Mouse (Mus musculus) cerebellum, adult 2 months (tissue): ENCODE measurements at regions not wholly inside any gene's neighbourhood (a gene's known extent, or its start where the extent isn't known, plus 50 kb on each side); places are given as distances from the start of the nearest gene placed in this dataset.
A peak's percentile ranks its signal among the peaks of the same experiment; 100 is the strongest.

Experiments
- DNase-seq, 2 experiments: peaks; one replicate each; pipeline ENCODE4 v3.0.0; 2021
- H3K27ac ChIP-seq: fragments of 200-500 bp; 2 replicates; pipeline ENCODE4 v1.5.1; 2012; ENCODE audit warnings: low read length, control low read depth, inconsistent platforms; ENCODE audit not compliant: insufficient read depth
- H3K27me3 ChIP-seq: fragments of 200-500 bp; 2 replicates; pipeline ENCODE4 v1.6.1; 2012; ENCODE audit warnings: inconsistent platforms, mild to moderate bottlenecking, low read length, moderate library complexity; ENCODE audit not compliant: control insufficient read depth, insufficient read depth
- H3K4me1 ChIP-seq: fragments of 200-500 bp; 2 replicates; pipeline ENCODE4 v1.6.1; 2011; ENCODE audit warnings: low read length; ENCODE audit not compliant: control insufficient read depth, insufficient read depth
- H3K4me3 ChIP-seq: fragments of 200-500 bp; replicated peaks from 2 replicates; pipeline ENCODE3; 2011; ENCODE audit warnings: mild to moderate bottlenecking, low read depth, low read length, control low read depth; ENCODE audit not compliant: insufficient read depth
- CTCF ChIP-seq: fragments of 200-500 bp; IDR thresholded peaks from 2 replicates; pipeline ENCODE4 v1.5.1; 2011; ENCODE audit warnings: low read depth, mild to moderate bottlenecking, control low read depth, low read length, moderate library complexity, borderline replicate concordance; ENCODE audit not compliant: insufficient read depth
- POLR2A ChIP-seq: fragments of 200-500 bp; IDR thresholded peaks from 2 replicates; pipeline ENCODE4 v1.6.1; 2011; ENCODE audit warnings: low read length, control low read depth, borderline replicate concordance; ENCODE audit not compliant: insufficient read depth
- WGBS: fragments of 180-500 bp; shearing (Covaris S2); methylation state at CpG from one replicate; pipeline ENCODE4 v1.1.7; 2018; 5-methylcytosine and 5-hydroxymethylcytosine counted together

DNA sequence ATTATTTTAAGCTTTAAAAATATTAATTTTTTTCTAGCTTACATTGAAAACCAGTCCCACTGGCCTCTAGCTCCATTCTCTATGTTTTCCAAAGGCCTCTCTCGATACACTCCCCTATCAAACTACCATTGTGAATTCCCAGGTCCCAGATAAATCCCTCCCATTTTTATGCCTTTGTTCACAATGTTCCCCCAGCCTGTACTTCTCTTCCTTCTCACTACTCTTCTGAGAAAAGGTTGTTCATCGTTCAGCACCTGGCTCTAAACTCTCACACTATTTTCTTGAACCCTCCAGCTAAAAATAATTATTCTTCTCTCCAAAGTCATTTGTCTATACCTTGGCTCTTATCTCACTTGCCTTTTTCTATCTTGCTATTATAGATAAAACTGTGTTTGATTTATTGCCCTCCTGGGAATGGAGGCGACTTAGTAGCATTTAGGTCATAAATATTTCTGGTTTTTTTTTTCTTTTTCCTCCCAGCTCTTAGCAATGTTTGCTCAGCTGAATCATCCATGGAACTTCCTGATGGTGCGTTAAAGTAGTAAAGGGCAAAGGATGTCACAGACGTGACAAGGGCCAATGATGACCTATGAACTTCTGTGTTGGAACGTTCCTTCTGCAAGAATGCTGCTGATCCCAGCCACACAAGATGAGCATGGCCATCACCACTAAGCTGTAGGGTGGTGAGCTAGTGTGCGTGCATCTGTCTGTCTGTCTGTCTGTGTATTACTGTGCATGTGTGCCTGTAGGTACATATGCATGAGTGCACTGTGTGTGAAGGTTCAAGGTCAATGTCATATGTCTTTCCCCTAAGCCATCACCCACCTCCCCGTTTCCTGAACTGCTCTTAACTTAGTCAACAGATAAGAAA is 384.5 kb upstream of the Rgma start:
- TF ChIP-seq POLR2A (no peak), CTCF (no peak)
- no peak overlapping the region for H3K27ac ChIP-seq
- DNase-seq, result no peak
- no peaks in the 10 kb centered on the region for H3K4me1 ChIP-seq
- no peaks in the 10 kb centered on the region for H3K27me3 ChIP-seq
- H3K4me3 ChIP-seq, result no peak overlapping the region
- WGBS, result 89% methylated on average over 8 of the region's 8 CpGs

DNA sequence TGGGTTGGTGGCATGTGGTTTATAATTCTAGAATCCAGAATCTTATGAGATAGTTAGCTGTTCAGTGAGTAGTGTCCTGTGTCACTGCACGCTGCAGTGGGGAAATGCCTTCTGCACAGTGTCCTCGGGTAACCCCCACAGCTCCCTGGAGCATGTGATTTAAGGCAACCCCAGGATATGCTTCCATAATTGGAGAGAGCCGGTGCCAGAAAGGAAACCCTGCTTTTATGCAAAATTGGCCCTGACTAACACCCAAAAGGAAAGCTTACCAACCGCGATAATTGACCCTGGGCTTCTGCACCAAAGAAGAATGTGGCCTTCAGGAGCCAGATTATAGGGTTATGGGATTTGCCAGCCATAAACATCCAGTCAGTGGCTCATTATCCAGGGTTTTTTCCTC is 376.9 kb upstream of the Rgma start:
- DNase-seq, result peak in 1 of 2 experiments; percentile 2
- no peaks in the 10 kb centered on the region for H3K4me1 ChIP-seq
- WGBS, result 22% methylated on average over 5 of the region's 5 CpGs
- TF ChIP-seq POLR2A, result no peak
- no peak for TF ChIP-seq CTCF
- H3K4me3 ChIP-seq, result no peak overlapping the region
- H3K27me3 ChIP-seq, result no peaks in the 10 kb centered on the region
- H3K27ac ChIP-seq, result no peak overlapping the region

DNA sequence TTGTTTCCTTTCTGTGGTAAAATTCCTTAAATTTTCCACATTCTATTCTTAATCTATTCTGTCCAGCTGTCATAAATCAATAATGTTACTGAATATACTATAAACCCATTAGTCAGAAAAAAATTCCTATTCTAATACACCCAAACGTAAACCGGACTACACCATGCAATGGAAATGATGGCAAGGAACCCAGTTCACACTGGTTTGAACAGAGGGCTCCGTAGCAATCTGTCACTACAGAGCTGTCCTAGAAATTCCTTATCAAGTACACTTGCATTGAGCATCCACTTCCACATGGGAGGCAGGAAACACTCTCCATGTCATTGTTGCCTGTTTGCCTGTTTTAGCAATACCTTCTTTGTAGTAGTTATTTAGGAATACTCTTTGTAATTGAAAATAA is 356.2 kb upstream of the Rgma start:
- WGBS, result 32% methylated on average over 3 of the region's 3 CpGs
- no peaks in the 10 kb centered on the region; the same call in 1 of the 2 replicates for H3K27me3 ChIP-seq
- TF ChIP-seq CTCF (no peak), POLR2A (no peak)
- no peak for DNase-seq
- no peaks in the 10 kb centered on the region for H3K4me1 ChIP-seq
- no peak overlapping the region for H3K4me3 ChIP-seq
- no peak overlapping the region for H3K27ac ChIP-seq

DNA sequence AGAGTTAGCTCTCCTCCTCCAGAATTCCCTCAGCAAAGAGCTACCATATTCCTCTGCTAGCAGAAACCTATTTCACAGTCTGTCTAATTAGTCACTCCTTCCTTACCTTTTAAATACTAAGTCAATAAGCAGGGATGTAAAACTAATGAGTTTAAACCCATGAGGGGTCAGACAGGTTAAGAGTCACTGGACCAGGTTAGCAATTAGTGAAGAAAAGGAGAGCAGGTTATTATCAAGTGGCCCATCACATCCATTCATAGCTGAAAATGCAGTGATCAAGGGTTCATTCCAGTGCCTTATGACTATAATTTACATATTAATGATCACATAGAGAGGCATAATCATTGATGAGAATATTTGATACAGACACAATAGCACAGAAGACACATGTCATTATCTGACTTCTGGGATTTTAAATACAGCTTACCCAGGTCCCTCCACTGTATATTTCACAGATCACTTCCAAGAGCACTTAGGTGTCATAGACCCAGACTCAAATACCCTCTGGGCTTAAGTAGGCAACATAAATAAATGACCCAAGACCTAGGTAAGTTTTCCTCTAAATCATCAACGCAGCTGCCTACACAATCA is 355.4 kb upstream of the Rgma start:
- no peak for DNase-seq
- no peak for TF ChIP-seq CTCF
- no peak for TF ChIP-seq POLR2A
- Histone ChIP-seq H3K27ac (no peak overlapping the region), H3K27me3 (no peaks in the 10 kb centered on the region; the same call in 1 of the 2 replicates), H3K4me1 (no peaks in the 10 kb centered on the region), H3K4me3 (no peak overlapping the region)
- WGBS, result 65% methylated on average over 1 of the region's 1 CpGs

DNA sequence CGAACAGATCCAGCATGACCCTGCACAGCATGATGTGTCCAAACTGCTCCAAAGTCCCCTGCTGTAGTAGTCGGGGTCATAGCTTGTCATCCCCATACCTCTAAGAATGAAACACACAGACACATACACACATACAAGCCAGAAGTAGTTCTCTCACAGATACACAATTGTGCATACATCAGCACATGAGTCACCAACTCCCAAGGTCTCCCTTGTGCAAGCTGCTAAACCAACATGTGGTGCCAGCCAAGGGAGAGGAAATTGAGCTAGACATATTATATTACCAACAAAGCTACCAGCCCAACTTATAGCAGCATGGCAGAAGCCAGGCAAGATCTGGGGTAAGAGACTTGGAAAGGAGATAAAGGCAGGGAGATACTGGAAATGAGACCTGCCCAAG is 353.5 kb upstream of the Rgma start:
- no peak for TF ChIP-seq CTCF
- no peak for TF ChIP-seq POLR2A
- Histone ChIP-seq H3K27me3 (no peaks in the 10 kb centered on the region; the same call in 1 of the 2 replicates), H3K4me3 (no peak overlapping the region), H3K27ac (no peak overlapping the region), H3K4me1 (no peaks in the 10 kb centered on the region)
- WGBS, result 56% methylated on average over 2 of the region's 2 CpGs
- DNase-seq, result no peak

DNA sequence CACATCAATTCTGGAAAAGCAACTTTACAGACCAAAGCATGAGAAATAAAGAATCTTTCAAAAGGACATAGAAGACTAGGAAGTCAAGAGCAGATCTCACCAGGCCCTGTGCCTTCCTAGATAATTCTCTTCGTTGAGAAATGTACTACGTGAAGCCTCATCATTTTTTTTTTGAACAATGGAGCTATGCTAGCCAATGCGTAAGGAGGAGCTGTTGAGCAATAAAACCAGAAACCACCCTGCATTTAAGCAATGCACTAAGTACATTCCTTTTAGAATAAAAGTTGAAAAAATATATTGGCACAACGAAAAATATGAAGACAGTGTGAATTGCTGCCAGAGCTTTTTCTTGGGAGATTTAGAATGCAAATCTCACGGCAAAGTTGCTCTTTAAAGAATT is 349.7 kb upstream of the Rgma start:
- H3K4me3 ChIP-seq, result no peak overlapping the region
- 48% methylated on average over 5 of the region's 5 CpGs for WGBS
- no peak for DNase-seq
- TF ChIP-seq POLR2A (no peak), CTCF (no peak)
- H3K4me1 ChIP-seq, result no peaks in the 10 kb centered on the region
- no peak overlapping the region for H3K27ac ChIP-seq
- no peaks in the 10 kb centered on the region for H3K27me3 ChIP-seq

DNA sequence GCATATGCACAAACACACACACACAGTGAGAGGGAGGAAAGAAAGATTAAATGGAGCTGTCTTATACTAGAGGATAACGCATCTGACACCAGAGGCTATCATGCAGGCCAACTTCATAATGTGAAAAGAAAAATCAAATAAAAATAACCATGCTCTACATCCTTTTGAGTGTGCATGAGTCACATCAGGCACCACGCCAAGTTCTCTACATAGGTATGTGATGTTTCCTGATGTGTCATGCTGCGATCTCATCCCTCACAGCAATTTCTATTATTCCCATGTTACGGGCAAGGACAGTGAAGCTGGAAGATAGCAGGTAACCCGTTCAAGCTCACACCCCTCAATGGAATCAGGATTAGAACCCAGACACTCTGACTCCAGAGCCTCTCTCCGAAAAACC is 346.4 kb upstream of the Rgma start:
- Histone ChIP-seq H3K4me1 (no peaks in the 10 kb centered on the region), H3K27me3 (no peaks in the 10 kb centered on the region), H3K4me3 (no peak overlapping the region), H3K27ac (no peak overlapping the region)
- TF ChIP-seq POLR2A, result no peak
- TF ChIP-seq CTCF, result no peak
- no peak for DNase-seq
- WGBS, result 92% methylated on average over 6 of the region's 6 CpGs

DNA sequence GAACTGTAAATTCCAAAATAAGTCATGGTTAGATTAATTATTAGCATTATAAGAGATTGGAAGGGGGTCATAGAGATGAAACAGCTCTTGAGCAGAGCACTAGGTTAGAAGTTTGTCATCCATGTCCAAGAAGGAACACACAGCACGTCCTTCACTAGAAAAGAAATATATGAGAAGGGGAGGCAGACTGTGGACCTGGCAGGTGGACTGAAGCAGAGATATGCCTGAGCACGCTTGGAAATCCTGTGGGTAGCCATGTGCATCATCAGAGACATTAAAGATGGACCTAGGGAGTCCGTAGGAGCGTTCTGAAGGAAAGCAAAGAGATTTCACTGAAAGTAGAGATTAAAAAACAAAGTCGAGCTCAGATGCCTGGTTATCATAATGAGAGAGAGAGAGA is 343.9 kb upstream of the Rgma start:
- H3K4me3 ChIP-seq, result no peak overlapping the region
- DNase-seq, result no peak
- whole genome bisulfite sequencing, result 92% methylated on average over 5 of the region's 5 CpGs
- H3K27me3 ChIP-seq, result no peaks in the 10 kb centered on the region
- H3K4me1 ChIP-seq, result no peaks in the 10 kb centered on the region
- TF ChIP-seq POLR2A, result no peak
- TF ChIP-seq CTCF, result no peak
- H3K27ac ChIP-seq, result no peak overlapping the region
